Mouse (Mus musculus): ENCODE results near the gene Tcf21. TPM values are rescaled to one million over a fixed set of nuclear protein-coding genes. Genes with fewer than 3 reads are reported as not detected.

Gene Tcf21
- total RNA-seq (2021), result 10 to 100 TPM; 32.5 to 33.1 TPM

DNA sequence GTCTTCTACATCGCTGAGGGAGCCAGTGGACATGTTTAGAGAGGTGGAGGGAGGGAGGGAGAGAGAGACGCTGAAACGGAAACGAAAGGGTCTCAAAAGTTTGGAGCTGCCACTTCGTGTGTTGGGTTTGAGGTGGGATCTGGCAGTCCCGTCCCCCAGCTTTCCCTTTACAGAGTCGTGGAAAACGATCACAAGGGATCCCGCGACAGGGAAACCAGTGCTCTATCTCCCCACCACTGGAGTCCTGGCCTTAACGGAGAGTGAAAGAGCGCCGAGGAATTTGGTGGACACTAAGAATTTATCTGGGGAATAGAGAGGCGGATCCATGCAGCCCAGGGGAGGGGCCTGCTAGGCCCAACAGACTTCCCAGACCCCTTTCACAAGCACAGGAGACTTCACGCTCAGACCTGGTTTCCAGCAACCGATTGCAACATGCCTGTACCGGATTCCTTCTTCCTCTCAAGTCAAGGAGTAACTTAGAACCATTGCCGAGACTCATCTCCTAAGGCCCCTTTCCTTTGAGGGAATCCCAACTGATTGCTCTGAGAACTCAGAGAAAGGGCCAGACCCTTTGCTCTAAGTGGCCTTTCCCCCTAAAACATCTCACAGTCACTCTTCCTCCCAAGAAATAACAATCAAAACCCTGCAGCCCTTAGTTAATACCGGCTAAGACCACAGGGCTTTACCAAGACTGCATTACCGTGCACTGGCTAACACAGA is at the start of gene Tcf21:
TSS of gene Tcf21 (minus strand) at position 304 of the 720 bp plus-strand sequence.
- intact Hi-C loops (cut with DNase I), result loop anchor here (5.0 kb wide), 1 partner anchor 187 kb away; no protein-coding TSS in a partner anchor
- peak; percentile 73 to 78 for DNase-seq

GRCm38 (mm10) chr10:22868386-22868918 is 48.5 kb upstream of the Tcf21 start:
- peak; percentile 57 to 63 for DNase-seq
- intact Hi-C loops (cut with DNase I), result no loop called here

DNA sequence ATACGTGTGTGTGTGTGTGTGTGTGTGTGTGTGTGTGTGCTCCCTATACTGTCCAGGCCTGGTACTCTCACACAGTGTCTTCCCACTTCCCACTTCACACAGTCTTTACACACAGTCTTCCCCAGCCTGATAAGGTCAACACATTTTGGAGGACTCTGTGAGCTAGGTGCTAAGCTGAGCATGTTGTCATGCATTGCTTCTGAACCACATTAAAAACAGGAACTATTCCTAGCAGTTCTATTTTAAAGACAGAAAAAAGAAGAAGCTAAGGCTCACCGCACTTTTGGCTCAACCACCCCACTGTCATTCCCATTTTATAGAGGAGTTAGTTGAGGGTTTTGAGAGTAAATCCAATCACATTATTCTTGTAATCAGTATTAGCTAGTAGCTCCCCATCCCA is 47.2 kb upstream of the Tcf21 start:
- intact Hi-C loops (cut with DNase I), result no loop called here
- no peak for DNase-seq

GRCm38 (mm10) chr10:22858111-22858510 is 38.1 kb upstream of the Tcf21 start:
- intact Hi-C loops (cut with DNase I), result no loop called here
- no peak for DNase-seq

- intact Hi-C loops (cut with DNase I), result no loop called here
- no peak for DNase-seq
These were observed 34.4 kb upstream of the Tcf21 start for GRCm38 (mm10) chr10:22854330-22854729.

- intact Hi-C loops (cut with DNase I), result no loop called here
These were observed 25.4 kb upstream of the Tcf21 start for GRCm38 (mm10) chr10:22845351-22845750.

GRCm38 (mm10) chr10:22844731-22845130 is 24.8 kb upstream of the Tcf21 start:
- no peak for DNase-seq
- intact Hi-C loops (cut with DNase I), result no loop called here

More at GRCm38 (mm10) chr10:22845351-22845750, 25.4 kb upstream of the Tcf21 start:
- no peak for DNase-seq

GRCm38 (mm10) chr10:22843440-22844361 is 23.7 kb upstream of the Tcf21 start:
- DNase-seq, result no peak
- intact Hi-C loops (cut with DNase I), result no loop called here

DNA sequence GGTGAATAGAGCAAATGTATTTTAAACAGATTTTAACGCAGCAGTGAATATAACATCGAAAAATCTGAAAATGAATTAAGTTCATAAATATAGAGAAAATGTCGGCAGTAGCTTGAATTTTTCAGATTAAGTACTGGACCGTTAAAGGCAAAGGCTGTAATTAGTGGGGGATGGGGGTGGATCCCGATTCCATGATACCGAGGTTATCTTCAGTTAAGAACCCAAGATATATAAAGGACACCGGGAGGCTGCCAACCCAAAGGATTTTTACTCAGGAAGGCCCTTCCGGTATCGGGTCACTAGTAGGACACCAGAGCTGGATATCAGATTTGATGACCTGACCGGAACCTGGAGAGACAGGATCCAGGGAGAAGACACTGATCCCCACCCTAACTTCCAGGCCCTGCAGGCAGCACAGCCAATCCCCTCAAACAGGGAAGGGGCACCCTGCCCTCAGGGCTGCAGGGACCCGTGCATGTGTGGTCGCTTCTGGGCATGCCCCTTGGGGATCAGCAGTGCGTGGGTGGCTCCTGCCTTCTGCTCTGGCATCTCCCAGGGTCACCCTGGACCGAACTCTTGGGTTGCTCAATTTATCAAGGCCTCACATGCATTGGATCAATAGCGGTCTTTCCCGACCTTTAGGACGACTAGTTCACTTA is 22.9 kb upstream of the Tcf21 start:
- intact Hi-C loops (cut with DNase I), result no loop called here
- no peak for DNase-seq

DNA sequence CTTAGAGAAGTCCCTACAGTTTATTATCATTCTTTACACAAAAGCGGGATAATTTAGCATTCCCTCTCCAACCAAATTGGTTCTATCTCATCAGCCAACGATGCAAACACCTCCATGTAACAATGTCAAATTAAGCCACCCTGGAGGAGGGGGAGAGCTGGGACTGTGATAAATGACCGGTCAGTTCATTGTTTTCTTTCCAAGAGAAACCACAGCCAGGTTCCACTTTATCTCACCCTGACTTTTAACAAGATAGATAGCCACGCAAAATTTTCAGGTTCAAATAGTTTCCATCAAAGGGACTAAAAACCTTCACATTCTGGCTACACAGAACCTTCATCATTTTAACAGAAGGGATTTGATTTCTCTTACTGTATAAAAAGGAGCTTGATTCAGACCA is 22.1 kb upstream of the Tcf21 start:
- intact Hi-C loops (cut with DNase I), result no loop called here
- DNase-seq, result no peak

DNA sequence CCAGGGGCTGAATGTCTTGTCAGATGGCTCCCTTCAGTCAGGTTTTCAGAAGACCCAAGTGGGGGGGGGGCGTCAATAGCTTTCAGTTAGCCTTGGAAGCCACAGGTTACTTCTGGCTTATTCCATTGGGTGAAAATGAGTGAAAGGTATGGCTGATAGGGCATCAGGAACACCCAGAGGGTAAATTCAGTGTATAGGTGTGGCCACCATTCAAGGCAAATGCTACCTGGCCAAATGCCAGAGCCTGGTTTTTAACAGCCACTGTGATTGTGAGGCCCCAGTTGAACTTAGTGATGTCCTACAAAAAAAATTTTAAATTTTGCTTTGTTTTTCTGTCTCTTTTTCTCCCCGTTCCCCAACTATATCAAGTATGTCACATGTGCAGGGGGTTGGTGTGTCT is 6.3 kb upstream of the Tcf21 start:
- no peak for DNase-seq
- intact Hi-C loops (cut with DNase I), result no loop called here

- DNase-seq, result no peak
- intact Hi-C loops (cut with DNase I), result loop anchor here (5.0 kb wide), 1 partner anchor 184 kb away; no protein-coding TSS in a partner anchor
These were observed 2.9 kb upstream of the Tcf21 start for GRCm38 (mm10) chr10:22822896-22823295.

DNA sequence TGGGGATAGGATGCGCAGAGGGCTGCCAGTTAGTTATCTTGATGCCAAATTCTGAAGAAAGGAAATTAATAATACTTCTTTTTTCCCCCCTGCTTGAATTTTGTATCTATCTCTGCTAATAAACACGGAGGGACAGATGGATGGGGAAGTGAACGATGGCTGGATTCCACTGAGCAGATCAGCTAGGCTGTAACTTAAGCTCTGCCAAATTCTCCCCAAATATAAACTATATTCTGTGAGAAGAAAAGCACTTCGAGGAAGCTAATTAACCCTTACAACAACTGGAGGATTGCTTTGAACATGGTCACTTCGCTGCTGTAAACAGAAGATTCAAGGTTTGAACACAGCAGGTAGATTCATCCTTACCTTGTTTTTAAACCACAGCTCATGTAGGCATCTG is 2.5 kb upstream of the Tcf21 start:
- DNase-seq, result no peak
- intact Hi-C loops (cut with DNase I), result loop anchor here (5.0 kb wide), 1 partner anchor 185 kb away; no protein-coding TSS in a partner anchor

- intact Hi-C loops (cut with DNase I), result loop anchor here (5.0 kb wide), 1 partner anchor 186 kb away; no protein-coding TSS in a partner anchor
- peak in 1 of 2 experiments; percentile 13 for DNase-seq
These were observed 1.7 kb upstream of the Tcf21 start for GRCm38 (mm10) chr10:22821709-22822108.

GRCm38 (mm10) chr10:22821267-22821666 is 1.3 kb upstream of the Tcf21 start:
- DNase-seq, result no peak
- intact Hi-C loops (cut with DNase I), result loop anchor here (5.0 kb wide), 1 partner anchor 186 kb away; no protein-coding TSS in a partner anchor

- intact Hi-C loops (cut with DNase I), result loop anchor here (5.0 kb wide), 1 partner anchor 186 kb away; no protein-coding TSS in a partner anchor
- peak in 1 of 2 experiments; percentile 8 for DNase-seq
These were observed 867 bp upstream of the Tcf21 start for GRCm38 (mm10) chr10:22820841-22821240.

DNA sequence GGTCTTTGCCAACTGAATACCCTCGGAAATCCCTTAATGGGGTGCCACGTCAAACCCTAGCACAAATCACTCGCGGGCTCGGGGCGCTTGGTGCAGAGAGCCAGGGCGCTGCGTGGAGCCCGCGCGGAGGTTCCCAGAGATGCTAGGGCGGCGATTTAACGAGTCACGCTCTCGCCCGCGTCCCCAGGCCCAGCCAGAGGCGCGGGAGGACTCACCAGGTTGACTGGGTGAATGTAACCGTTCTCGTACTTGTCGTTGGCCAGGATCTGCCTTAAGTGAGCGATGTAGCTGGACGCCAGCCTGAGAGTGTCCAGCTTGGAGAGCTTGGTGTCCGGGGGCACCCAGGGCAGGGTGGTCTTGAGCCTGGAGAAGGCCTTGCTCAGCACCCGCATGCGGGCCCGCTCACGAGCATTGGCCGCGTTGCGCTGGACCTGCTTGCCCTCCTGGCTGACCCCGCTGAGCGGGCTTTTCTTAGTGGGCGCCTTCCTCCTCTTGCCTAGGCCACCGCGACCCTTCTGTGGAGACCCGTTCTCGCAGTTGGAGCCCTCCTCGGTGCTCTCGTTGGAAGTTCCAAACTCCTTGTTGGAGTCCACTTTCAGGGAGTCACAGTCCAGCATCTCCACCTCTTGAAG is 619 bp downstream of the Tcf21 start:
- intact Hi-C loops (cut with DNase I), result no loop called here
- DNase-seq, result peak; percentile 30 to 51

- peak in 1 of 2 experiments; percentile 20 for DNase-seq
- intact Hi-C loops (cut with DNase I), result no loop called here
These were observed 1.3 kb downstream of the Tcf21 start for GRCm38 (mm10) chr10:22818600-22819238.

DNA sequence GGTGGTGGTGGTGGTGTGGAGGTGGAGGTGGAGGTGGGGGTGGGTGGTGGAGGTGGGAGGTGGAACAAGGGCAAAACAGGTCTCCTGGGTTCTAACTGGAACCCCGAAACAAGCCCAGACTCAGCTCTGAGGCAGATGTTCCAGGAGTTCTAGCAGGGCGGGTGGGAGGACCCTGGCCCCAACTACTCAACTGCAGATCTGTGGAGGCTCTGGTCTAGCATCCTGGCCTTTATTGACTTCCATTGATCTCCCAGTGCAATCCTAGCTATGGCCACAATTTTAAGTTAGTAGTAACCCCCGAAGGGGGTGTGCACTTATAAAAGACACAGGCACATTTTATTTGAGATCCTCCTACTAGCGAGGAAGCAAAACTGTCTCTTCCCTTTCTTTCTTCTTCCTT is 2.0 kb downstream of the Tcf21 start:
- intact Hi-C loops (cut with DNase I), result no loop called here
- peak in 1 of 2 experiments; percentile 18 for DNase-seq
